Mouse (Mus musculus) embryonic facial prominence, embryonic 15.5 days (tissue): ENCODE data around the gene Pappa2. TPM values are rescaled to one million over a fixed set of nuclear protein-coding genes. Genes with fewer than 3 reads are reported as not detected.

ENCODE experiments used
- ATAC-seq: fragments of 200-750 bp; cut with Nextera tagmentation; 2 replicates; pipeline ENCODE4 v1.8.0; 2017; ENCODE audit warnings: low read depth, moderate TSS enrichment; ENCODE audit not compliant: insufficient number of reproducible peaks, low FRiP score, low TSS enrichment
- H3K27ac ChIP-seq: fragments of 300-500 bp; sonication (generic); replicated peaks from 2 replicates; pipeline ENCODE4 v1.5.1; 2015; ENCODE audit warnings: mild to moderate bottlenecking, inconsistent platforms
- H3K27me3 ChIP-seq: fragments of 300-500 bp; sonication (generic); 2 replicates; pipeline ENCODE4 v1.6.1; 2015; ENCODE audit warnings: inconsistent platforms
- H3K36me3 ChIP-seq: fragments of 300-500 bp; sonication (generic); 2 replicates; pipeline ENCODE4 v1.6.1; 2015; ENCODE audit warnings: mild to moderate bottlenecking, inconsistent platforms
- H3K4me1 ChIP-seq: fragments of 300-500 bp; sonication (generic); 2 replicates; pipeline ENCODE4 v1.6.1; 2015; ENCODE audit warnings: inconsistent platforms
- H3K4me2 ChIP-seq: fragments of 300-500 bp; sonication (generic); replicated peaks from 2 replicates; pipeline ENCODE4 v1.6.1; 2015; ENCODE audit warnings: mild to moderate bottlenecking, inconsistent platforms
- H3K4me3 ChIP-seq: fragments of 300-500 bp; sonication (generic); replicated peaks from 2 replicates; pipeline ENCODE4 v1.5.1; 2015; ENCODE audit warnings: mild to moderate bottlenecking, inconsistent platforms
- H3K9ac ChIP-seq: fragments of 300-500 bp; sonication (generic); 2 replicates; pipeline ENCODE4 v1.6.1; 2015; ENCODE audit warnings: inconsistent platforms
- H3K9me3 ChIP-seq: fragments of 300-500 bp; sonication (generic); replicated peaks from 2 replicates; pipeline ENCODE4 v1.6.1; 2016; ENCODE audit warnings: inconsistent platforms
- WGBS: fragments of 180-500 bp; shearing (Covaris S2); methylation state at CpG from one replicate; pipeline ENCODE4 v1.1.7; 2015; 5-methylcytosine and 5-hydroxymethylcytosine counted together
- polyA plus RNA-seq: library from polyadenylated mRNA; unstranded; fragments of >200 nt; fragmentation: Nextera tagmentation; extraction: Ambion mirVana; gene quantifications from 2 replicates; pipeline ENCODE4 v1.2.1, GENCODE M21; 2015

Pappa2 gene
- polyA plus RNA-seq, 1 experiment from 2014 or later, result 5.0 TPM

DNA sequence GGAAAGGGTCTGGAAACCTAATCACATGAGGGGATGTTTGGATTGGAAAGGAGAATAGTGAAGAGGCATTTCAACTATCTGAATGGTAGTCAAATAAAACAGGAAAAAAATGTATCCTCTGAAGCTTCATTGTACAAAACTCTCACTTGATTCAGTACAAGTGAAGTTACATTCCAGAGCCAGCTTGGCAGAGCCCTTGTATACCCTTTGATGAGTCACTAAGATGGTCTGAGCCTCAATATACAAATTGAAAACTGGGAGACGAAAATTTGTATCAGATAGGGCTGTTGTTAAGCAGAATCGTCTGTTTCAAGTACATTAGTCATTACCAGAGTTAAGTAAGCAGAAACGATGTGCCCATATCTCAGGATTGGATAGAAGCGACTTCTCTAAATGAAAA, 143.1 kb downstream of the Pappa2 start:
- Histone ChIP-seq H3K4me3 (no peak overlapping the region), H3K27ac (no peak overlapping the region), H3K4me2 (no peak overlapping the region), H3K9me3 (no peaks in the 10 kb centered on the region), H3K36me3 (no peaks in the 10 kb centered on the region), H3K9ac (no peak overlapping the region), H3K4me1 (no peaks in the 10 kb centered on the region), H3K27me3 (no peaks in the 10 kb centered on the region)
- ATAC-seq, result no peak
- 80% methylated on average over 4 of the region's 4 CpGs for WGBS

DNA sequence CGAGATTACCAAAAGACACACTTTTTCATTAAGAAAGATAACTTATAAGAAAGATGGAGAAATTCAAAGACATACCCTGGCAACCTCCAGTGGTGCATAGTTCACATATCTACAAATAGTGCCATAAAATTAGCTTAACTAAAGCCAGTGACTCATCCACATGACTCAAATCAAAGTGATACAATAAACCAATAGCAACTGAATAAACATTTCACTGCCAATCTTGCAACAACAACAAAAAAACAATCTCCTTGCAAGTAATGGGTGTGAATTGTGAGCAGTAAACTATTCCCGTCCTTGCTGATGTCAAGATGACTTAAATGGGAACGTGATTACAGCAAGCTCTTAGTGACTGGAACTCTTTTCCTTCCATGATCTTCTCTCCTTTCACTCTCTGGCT, 150.1 kb downstream of the Pappa2 start:
- Histone ChIP-seq H3K4me1 (no peaks in the 10 kb centered on the region), H3K36me3 (no peaks in the 10 kb centered on the region), H3K4me3 (no peak overlapping the region), H3K9ac (no peak overlapping the region), H3K9me3 (no peaks in the 10 kb centered on the region), H3K27ac (no peak overlapping the region), H3K4me2 (no peak overlapping the region), H3K27me3 (no peaks in the 10 kb centered on the region)
- WGBS, result 77% methylated on average over 3 of the region's 3 CpGs
- ATAC-seq, result no peak

DNA sequence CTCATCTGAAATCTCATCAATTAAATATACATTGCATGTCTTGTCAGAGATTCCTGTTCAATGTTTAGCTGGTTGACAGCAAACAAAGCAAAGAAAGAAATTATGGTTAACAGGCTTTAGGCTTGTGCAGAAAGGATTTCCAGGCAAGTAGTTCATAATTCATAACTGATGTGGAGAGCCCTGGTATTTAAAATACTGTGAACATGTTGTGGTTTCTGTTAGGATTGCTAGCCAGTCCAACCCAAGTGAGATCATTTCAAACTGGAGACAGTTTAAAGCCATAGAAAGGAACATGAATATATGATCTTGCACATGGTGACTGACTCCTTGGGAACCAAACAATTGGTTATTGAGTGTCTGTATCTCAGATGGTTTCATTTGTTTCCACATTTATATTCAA, 152.4 kb downstream of the Pappa2 start:
- Histone ChIP-seq H3K4me3 (no peak overlapping the region), H3K9me3 (no peaks in the 10 kb centered on the region), H3K9ac (no peak overlapping the region), H3K27ac (peak overlapping the region; percentile 44; the same call in 1 of the 2 replicates), H3K4me1 (no peaks in the 10 kb centered on the region), H3K27me3 (no peaks in the 10 kb centered on the region), H3K4me2 (no peak overlapping the region), H3K36me3 (no peaks in the 10 kb centered on the region)
- no peak for ATAC-seq

DNA sequence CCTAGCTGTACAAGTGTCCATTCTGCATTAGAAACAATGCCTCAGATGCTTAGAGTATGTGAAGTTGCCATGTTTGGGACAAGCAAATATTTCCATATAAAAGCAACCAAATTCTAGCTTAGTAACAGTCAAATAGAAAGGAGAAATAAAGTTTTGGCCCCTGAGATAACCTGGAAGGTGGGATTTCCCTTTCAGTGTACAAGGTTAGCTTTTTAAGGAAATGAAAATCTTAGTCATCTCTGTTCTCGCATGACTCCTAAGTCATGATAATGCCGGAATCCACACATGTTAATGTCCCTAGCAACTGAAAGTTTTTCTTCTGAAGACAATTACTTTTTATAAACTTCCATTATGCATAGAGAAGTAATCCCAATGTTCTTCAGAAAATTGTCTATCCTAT, 160.6 kb downstream of the Pappa2 start:
- Histone ChIP-seq H3K9ac (no peak overlapping the region), H3K4me3 (no peak overlapping the region), H3K27me3 (no peaks in the 10 kb centered on the region), H3K4me2 (no peak overlapping the region), H3K9me3 (no peaks in the 10 kb centered on the region), H3K36me3 (no peaks in the 10 kb centered on the region), H3K4me1 (no peaks in the 10 kb centered on the region), H3K27ac (no peak overlapping the region)
- WGBS, result 89% methylated on average over 2 of the region's 2 CpGs
- no peak for ATAC-seq

DNA sequence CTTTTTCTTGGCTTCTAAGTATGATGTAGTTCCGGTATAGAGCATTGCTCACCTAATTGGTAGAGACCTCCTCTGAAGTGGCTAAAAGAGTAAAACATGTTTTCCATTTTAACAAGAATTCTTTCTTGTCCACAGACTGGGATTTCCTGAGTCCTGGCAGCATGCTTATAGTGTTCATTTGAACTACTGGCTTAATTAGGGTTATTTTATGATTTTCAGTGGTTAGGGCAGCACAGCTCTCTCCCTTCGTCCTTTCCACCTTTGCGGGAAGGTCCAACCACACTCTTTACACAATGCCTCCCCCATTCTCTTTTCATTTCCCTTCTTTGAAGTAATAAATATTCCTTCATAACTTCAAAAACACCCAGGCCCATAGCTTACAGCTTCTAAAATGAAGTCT, 163.8 kb downstream of the Pappa2 start:
- Histone ChIP-seq H3K9ac (no peak overlapping the region), H3K9me3 (no peaks in the 10 kb centered on the region), H3K36me3 (no peaks in the 10 kb centered on the region), H3K4me1 (0 out of 2 replicates have a peak, but pooled peaks cover 6% of the 10 kb centered on the region), H3K4me3 (no peak overlapping the region), H3K4me2 (no peak overlapping the region), H3K27ac (no peak overlapping the region), H3K27me3 (no peaks in the 10 kb centered on the region)
- 53% methylated on average over 3 of the region's 3 CpGs for WGBS
- no peak for ATAC-seq

DNA sequence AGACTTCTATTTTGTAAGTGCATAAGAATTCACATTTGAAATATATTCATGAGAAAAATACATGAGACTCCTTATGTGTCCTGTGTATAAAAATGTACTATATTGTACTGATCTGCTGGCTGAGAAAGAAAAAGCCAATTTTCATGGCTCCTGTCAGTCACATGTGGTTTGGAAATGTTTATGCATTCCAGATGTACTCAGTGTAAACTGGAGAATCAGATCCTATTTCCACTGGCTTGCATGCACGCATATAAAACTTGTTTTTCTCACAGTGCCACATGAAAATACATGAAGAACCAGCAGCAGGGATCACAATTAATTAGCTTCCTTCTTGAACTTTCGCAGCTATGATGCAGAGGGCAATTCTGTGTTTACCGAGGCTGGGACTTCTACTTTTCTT, 168.4 kb downstream of the Pappa2 start:
- WGBS, result 17% methylated on average over 3 of the region's 3 CpGs
- no peak overlapping the region for H3K4me2 ChIP-seq
- no peaks in the 10 kb centered on the region for H3K9me3 ChIP-seq
- peak overlapping the region; percentile 48; the same call in 1 of the 2 replicates for H3K27ac ChIP-seq
- no peak overlapping the region for H3K4me3 ChIP-seq
- H3K36me3 ChIP-seq, result no peaks in the 10 kb centered on the region
- H3K9ac ChIP-seq, result no peak overlapping the region
- peak; percentile 82; the same call in 1 of the 2 replicates for ATAC-seq
- no peaks in the 10 kb centered on the region for H3K27me3 ChIP-seq
- H3K4me1 ChIP-seq, result 0 out of 2 replicates have a peak, but pooled peaks cover 6% of the 10 kb centered on the region

DNA sequence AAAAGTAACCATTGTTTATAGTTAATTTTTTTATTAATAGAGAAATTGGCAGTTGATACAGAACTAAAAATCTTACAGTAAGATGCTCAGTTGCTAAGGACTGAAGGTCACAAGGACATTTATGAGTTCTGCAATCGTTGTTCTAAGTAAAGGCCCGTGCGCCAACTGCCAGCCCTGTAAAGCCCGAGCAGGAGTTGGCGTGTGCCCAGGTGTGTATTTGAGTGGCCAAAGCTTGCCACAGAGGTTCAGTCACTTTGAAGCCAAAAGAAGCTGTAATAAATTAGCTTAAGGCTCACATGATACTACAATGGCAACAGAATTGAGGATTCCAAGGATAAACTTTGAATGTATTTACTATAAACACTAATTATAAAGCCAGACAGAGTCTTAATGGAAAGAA, 204.8 kb downstream of the Pappa2 start:
- 76% methylated on average over 5 of the region's 5 CpGs for WGBS
- Histone ChIP-seq H3K4me2 (no peak overlapping the region), H3K9me3 (no peaks in the 10 kb centered on the region), H3K4me1 (no peaks in the 10 kb centered on the region), H3K36me3 (no peaks in the 10 kb centered on the region), H3K27ac (no peak overlapping the region), H3K9ac (no peak overlapping the region), H3K4me3 (no peak overlapping the region), H3K27me3 (no peaks in the 10 kb centered on the region)
- no peak for ATAC-seq

DNA sequence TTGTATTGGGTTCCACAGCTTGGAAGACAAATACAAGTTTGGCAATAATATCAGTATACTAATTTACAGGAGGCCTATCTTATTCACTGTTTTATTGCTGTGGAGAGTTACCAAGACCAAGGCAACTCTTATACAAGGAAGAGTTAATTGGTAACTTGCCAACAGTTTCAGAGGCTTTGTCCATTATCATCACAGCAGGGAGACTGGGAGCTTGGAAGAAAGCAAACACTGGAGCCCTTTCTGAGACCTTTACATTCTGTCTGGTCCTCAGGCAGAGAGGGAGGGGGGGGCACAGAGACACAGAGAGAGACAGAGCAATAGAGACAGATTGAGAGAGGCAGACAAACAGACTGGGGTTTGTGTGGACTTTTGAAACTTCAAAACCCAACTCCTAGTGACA, 207.2 kb downstream of the Pappa2 start:
- Histone ChIP-seq H3K4me3 (no peak overlapping the region), H3K9ac (no peak overlapping the region), H3K27me3 (no peaks in the 10 kb centered on the region), H3K4me2 (no peak overlapping the region), H3K36me3 (no peaks in the 10 kb centered on the region), H3K4me1 (no peaks in the 10 kb centered on the region), H3K9me3 (no peaks in the 10 kb centered on the region), H3K27ac (no peak overlapping the region)
- ATAC-seq, result no peak; the same call in 1 of the 2 replicates

DNA sequence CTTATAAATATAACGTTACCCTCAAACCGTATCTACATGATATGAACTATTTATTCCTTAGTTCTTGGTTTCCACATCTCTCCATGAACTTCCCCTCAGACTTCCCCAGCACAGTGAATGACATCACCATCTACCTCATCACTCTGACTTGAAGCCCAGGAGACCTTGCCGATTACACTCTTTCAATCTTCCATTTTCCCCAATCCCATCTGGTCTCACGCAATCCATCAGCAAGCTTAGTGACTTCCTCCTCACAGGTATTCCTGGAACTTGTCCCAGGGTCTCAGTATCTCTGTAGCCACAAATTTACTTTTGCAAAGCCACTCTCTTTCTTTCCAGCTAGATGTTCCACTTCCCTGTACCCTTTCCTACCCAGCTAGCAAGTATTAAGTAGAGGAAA, 209.5 kb downstream of the Pappa2 start:
- Histone ChIP-seq H3K36me3 (no peaks in the 10 kb centered on the region), H3K4me1 (no peaks in the 10 kb centered on the region), H3K9ac (no peak overlapping the region), H3K4me2 (no peak overlapping the region), H3K4me3 (no peak overlapping the region), H3K27ac (no peak overlapping the region), H3K27me3 (no peaks in the 10 kb centered on the region), H3K9me3 (no peaks in the 10 kb centered on the region)
- 86% methylated on average over 4 of the region's 4 CpGs for WGBS
- no peak for ATAC-seq

DNA sequence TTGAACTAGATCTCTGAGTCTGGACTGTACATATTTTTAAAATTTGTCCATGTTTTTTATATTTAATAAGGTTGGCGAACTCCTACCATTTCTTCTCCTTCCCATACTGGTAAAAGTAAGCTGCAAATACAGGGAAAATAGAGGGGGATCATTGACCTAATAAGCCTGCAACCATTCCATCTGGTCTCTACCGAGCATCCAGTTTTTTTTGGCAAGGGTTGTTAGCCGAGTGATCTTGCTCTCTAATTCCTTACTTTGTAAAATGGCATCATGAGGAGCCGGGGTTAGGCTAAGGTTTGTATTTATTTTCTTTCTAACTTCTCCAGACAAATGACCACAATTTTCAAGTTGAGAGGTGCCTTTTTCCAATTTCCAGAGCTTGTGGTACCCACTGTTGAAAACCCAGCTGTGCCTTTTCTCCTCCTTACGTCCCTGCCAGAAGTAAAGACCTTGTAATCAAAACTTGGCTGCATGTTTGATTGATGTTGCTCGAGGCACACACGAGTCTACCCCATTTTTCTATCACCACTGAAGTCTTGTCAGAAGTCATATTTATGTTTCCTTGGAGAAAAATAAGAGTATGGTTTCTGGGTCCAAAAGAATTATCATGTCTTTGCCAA, 210.1 kb downstream of the Pappa2 start:
- H3K36me3 ChIP-seq, result no peaks in the 10 kb centered on the region
- peak; percentile 15; the same call in 1 of the 2 replicates for ATAC-seq

DNA sequence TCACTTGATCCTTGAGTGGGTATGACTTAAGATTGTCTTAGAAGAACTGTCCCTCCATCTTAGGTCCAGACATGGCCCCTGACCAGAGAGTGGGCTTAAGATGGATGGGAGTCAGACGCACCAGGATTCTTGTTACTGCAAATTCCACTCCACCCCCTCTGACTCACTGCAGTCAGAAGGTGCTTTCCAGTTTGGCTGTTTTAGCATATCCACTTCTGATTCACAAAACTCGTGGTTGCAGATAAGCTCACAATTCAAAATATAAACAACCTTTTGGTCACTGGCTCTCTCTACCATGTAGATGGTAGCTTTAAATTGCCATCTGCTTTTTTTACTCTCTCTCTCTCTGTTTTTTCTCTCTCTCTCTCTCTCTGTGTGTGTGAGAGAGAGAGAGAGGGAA, 214.4 kb downstream of the Pappa2 start:
- 50% methylated on average over 2 of the region's 2 CpGs for WGBS
- no peak for ATAC-seq
- no peaks in the 10 kb centered on the region for H3K4me1 ChIP-seq

More for the DNA sequence above, 210.1 kb downstream of the Pappa2 start:
- Histone ChIP-seq H3K4me1 (no peaks in the 10 kb centered on the region), H3K9ac (no peak overlapping the region), H3K27me3 (no peaks in the 10 kb centered on the region), H3K27ac (no peak overlapping the region), H3K4me3 (no peak overlapping the region), H3K4me2 (no peak overlapping the region), H3K9me3 (no peaks in the 10 kb centered on the region)
- WGBS, result 56% methylated on average over 7 of the region's 7 CpGs

DNA sequence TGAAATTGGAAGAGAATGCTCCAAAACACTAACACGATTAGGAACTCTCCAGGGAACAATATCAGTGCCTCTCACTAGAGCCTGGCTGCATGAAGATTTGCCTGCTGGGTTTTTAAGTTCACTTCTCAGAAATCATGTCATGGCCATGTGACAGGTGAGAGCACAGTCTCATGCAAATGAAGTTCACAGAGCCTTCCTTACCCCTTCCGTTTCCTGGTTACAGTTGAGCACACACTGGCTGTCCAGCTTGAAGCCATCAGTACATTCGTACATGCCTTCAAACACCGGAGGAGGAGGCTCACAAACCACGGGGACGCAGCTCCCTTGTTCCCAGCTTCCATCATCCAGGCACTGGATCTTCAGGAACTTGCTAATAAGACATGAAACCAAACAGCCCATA, 215.6 kb downstream of the Pappa2 start:
- Histone ChIP-seq H3K4me3 (no peak overlapping the region), H3K27ac (no peak overlapping the region), H3K4me1 (no peaks in the 10 kb centered on the region), H3K9ac (no peak overlapping the region), H3K9me3 (no peaks in the 10 kb centered on the region), H3K27me3 (no peaks in the 10 kb centered on the region), H3K36me3 (no peaks in the 10 kb centered on the region), H3K4me2 (no peak overlapping the region)
- WGBS, result 77% methylated on average over 6 of the region's 6 CpGs
- no peak for ATAC-seq

More for the DNA sequence above, 214.4 kb downstream of the Pappa2 start:
- H3K9me3 ChIP-seq, result no peaks in the 10 kb centered on the region
- H3K9ac ChIP-seq, result no peak overlapping the region
- H3K4me2 ChIP-seq, result no peak overlapping the region
- H3K27me3 ChIP-seq, result no peaks in the 10 kb centered on the region
- no peak overlapping the region for H3K4me3 ChIP-seq
- no peak overlapping the region for H3K27ac ChIP-seq
- H3K36me3 ChIP-seq, result no peaks in the 10 kb centered on the region
